Mouse (Mus musculus) cerebellum, postnatal 36 days (tissue): ENCODE measurements around the gene Cd27.
A peak's percentile ranks its signal among the peaks of the same experiment; 100 is the strongest.

Experiments
- DNase-seq, 2 experiments: peaks; one replicate each; pipeline ENCODE4 v3.0.0; 2021 to 2022; ENCODE audit warnings: mixed read lengths in 2 of 2

Cd27 gene

GRCm38 (mm10) chr6:125210436-125210835 lies 26.4 kb downstream of the Cd27 start:
- DNase-seq, result no peak

DNA sequence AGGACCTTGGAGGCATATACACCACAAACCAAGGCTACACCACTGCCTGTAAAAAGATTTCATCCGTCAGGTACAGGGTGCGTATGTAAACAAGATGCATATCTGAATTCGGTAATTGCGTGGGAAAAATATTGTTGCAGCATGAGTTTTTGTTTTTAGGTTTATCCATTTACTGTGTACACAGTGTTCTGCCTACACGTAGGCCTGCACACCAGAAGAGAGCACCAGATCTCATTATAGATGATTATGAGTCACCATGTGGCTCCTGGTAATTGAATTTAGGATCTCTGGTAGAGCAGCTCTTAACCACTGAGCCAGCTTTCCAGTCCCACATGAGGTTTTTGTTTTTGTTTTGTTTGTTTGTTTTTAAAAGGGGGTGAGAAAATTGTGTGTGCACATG lies 39.6 kb downstream of the Cd27 start:
- DNase-seq, result no peak

- DNase-seq, result no peak
Observed at GRCm38 (mm10) chr6:125196301-125196700, 40.5 kb downstream of the Cd27 start.

- DNase-seq, result no peak
Observed at GRCm38 (mm10) chr6:125195541-125196075, 41.2 kb downstream of the Cd27 start.

GRCm38 (mm10) chr6:125193390-125193789 lies 43.4 kb downstream of the Cd27 start:
- DNase-seq, result no peak

GRCm38 (mm10) chr6:125192841-125193240 lies 44.0 kb downstream of the Cd27 start:
- DNase-seq, result no peak

DNA sequence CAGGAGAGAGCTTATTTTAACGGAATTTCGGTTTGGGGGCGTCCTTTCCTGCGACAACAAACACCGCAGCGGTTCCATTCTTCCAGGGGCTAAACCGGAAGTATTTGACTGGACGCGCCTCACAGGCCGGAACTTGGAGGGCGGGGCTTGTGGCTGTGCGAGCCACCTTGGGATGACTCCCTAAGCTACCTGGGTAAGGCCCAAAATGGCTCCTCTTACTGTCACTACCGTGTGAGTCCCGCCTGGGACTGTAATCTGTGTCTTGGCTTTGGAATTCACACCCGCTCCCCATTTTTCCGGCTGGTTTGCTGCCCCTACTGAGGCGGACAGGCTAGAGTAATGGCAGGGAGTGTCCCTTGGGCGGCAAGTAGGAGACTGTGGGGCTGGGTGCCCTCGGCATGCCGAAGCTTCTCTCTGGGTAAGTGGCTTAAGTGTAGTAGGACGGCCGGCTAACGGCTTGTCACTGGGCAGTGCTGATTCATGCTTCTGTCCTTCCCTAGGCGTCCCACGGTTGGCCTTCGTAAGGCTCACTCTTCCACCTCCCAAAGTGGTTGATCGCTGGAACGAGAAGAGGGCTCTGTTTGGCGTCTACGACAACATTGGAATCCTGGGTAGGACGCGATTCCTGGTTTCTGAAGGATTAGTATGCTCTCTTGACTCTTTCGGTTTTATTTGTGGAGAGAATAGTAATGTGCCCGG lies 44.6 kb downstream of the Cd27 start:
- DNase-seq, result peak; percentile 94

GRCm38 (mm10) chr6:125191332-125192015 lies 45.3 kb downstream of the Cd27 start, which contains the start of the genes Ncapd2 and Mrpl51:
Gene Ncapd2 (minus strand): TSS chr6:125191701.
Gene Mrpl51 (plus strand): TSS chr6:125191801.
- peak; percentile 97 to 98 for DNase-seq

DNA sequence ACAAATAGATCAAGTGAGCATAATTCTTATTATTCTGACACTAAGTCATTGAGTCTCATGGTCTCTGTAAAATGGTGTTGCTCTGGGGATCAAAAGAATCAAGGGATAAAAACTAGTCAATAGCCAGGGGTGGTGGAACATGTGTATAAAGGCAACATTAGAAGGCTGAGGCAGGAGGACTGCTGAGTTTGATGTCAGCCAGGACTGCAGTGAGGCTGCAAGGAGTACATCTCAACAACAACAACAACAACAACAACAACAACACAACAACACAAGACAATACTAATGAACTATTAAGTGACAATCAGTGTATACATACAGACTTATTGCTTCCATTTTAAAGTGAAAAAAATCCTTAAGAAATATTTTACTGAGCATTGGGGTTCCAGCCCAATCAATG lies 46.0 kb downstream of the Cd27 start:
- DNase-seq, result no peak

DNA sequence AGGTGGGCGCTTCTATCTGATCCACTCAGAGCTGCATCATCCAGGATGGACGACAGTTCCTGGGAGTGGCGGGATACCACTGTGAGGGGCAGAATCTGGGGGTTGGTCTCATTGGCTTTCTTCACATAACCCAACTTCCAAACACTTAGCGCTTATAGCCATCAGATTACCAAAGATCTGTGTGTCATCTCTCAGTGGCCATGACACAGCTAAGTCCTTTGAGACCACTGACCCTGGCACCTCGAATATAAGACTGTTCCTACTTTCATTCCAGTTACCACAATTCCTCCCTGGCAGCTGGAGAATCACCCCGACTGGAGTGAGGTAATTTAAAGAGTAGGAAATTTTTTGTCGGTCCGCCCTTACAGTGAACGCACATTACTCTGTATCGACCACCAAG lies 50.6 kb downstream of the Cd27 start:
- DNase-seq, result no peak
